Mouse (Mus musculus) layer of hippocampus, postnatal 25 days (tissue): ENCODE results near the gene Ccdc61. TPM values are rescaled to one million over a fixed set of nuclear protein-coding genes. Genes with fewer than 3 reads are reported as not detected.

Experiments used
- DNase-seq, 2 experiments: peaks; one replicate each; pipeline ENCODE4 v3.0.0; 2022; ENCODE audit warnings: mixed read lengths in 2 of 2, low spot score in 1 of 2; ENCODE audit errors: extremely low spot score in 1 of 2
- total RNA-seq, 2 experiments: library from RNA; stranded (reverse); gene quantifications; 2 replicates each; pipeline ENCODE4 v1.2.3; 2021

Gene Ccdc61
- 10 to 100 TPM in 1 of 2 experiments, 1 to 10 TPM in 1; 9.5 to 13.5 TPM for total RNA-seq

DNA sequence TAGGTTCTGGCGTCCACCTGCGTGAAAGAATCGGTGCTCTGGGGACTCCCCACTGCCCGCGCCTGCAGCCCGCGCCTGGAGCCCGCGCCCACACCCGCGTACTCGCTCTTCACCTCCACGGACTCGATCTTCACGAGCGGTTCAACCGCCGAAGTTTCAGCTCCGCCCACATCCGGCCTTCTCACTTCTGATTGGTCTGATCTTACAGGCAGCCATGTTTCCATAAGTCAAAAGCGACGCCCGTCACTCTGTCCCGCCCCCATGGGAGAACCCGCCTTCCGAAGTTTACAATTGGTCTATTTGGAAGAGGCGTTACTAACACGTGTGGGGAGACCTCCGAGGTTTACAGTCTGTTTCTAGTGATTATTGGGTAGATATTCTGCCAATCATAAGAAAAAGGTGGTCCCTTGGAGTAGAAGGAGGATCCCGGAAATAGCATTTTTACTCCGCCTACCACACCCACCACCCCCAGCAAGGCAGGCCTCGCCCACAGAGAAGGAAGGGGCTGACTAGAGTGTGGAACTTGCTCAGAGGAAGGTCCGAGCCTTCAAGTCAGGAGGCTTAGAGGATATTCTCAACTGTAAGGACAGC, at the start of gene Ccdc61:
Gene Ccdc61 (minus strand): TSS at position 175 of the 591 bp plus-strand sequence.
- peak; percentile 92 to 93 for DNase-seq

DNA sequence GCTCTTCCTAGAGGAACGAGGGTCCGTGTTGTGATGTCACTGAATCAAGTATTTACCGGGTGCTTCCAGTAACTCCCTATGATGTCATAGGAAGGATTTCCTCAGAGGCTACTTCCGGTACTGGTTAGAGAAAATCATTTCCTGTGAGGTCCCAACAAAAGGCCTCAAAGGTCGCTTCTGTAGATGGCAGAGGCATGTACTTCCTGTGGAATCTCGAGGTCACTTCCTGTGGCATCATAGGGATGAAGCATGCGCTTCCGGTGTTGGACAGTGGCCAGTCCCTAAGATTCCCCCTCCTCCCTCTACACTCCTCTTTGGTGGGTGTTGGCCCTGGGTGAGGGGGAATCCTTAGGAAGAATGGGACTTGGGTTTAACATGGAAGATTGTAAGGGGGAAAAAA, 49.2 kb upstream of the Ccdc61 start:
- no peak for DNase-seq

DNA sequence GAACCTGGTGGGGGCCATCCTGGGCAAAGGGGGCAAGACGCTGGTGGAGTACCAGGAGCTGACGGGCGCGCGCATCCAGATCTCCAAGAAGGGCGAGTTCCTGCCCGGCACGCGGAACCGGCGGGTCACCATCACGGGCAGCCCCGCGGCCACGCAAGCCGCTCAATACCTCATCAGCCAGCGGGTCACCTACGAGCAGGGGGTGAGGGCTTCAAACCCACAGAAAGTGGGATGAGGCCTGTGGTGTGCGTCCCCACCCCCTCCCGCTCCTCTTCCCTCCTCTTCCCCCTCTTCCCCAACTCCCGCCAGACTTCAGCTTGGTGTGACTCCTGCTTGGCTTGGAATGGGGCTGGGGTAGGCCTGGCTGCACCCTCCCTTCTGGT, 48.2 kb upstream of the Ccdc61 start:
- DNase-seq = no peak

DNA sequence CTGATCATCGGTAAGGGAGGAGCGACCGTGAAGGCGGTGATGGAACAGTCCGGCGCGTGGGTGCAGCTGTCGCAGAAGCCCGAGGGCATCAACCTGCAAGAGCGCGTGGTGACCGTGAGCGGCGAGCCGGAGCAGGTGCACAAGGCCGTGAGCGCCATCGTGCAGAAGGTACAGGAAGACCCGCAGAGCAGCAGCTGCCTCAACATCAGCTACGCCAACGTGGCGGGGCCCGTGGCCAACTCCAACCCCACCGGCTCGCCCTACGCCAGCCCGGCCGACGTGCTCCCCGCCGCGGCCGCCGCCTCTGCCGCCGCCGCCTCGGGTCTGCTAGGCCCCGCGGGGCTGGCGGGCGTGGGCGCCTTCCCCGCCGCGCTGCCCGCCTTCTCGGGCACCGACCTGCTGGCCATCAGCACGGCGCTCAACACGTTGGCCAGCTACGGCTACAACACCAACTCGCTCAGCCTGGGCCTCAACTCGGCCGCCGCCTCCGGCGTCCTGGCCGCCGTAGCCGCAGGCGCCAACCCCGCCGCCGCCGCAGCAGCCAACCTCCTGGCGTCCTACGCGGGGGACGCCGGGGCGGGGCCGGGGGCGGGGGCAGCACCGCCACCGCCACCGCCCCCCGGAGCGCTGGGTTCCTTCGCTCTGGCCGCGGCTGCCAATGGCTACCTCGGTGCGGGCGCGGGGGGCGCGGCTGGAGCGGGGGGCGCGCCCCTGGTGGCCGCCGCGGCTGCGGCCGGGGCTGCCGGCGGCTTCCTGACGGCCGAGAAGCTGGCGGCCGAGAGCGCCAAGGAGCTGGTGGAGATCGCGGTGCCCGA, 47.6 kb upstream of the Ccdc61 start:
- DNase-seq = peak; percentile 43 to 46

DNA sequence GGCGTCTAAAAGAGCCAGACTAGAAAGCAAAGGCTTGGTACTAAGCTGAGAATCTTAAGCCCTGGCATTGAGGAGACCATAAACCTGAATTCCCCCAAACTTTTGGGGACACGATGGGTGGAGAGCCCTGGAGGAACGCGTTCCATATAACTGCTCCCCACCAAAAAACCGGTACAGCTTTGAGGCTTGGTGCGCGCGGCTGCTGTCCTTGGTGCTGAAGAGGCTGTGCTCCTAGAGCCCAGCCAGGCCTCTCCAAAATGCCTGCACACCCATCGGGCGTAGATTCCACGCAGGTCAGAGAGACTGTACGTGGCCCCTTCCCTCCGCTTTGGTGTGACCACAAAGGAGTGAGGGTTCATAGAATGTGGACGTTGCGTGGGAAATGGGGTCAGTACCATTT, 41.2 kb upstream of the Ccdc61 start:
- DNase-seq = no peak

DNA sequence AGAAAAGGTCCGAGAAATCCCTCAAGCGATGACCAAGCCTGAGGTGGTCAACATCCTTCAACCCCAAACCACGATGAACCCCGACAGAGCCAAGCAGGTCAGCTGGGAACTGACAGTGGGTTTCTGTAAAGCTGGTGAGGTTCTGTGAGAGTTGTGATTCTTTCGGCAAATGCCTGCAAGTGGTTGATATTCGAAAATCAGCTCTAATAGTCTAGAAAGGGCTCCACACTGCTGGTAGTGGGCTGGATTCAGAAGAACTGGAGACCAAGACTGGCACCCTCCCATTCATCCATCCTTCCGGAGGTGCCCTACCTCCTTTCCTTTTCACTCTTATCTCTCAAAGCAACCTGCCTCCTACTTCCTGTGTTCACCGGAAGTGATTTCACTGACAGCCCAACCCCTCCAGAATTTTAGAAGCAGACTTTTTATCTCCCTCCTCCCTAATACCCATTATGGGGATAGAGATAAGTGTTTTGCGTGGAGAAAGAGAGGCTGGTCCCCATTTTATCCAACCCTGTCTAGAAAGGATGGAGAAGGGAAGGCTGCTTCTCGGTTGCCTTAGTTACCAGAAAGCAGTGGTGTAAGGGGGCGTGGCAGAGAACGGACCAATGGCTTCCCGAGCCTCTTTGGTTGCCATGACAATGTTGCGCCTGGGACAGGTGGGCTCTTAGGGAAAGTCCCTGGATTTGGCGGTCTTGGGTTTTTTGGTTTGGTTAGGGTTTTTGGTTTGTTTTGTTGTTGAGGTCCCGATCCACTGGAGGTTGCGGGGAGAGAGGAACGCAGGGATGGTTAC, 40.5 kb upstream of the Ccdc61 start:
- no peak for DNase-seq

DNA sequence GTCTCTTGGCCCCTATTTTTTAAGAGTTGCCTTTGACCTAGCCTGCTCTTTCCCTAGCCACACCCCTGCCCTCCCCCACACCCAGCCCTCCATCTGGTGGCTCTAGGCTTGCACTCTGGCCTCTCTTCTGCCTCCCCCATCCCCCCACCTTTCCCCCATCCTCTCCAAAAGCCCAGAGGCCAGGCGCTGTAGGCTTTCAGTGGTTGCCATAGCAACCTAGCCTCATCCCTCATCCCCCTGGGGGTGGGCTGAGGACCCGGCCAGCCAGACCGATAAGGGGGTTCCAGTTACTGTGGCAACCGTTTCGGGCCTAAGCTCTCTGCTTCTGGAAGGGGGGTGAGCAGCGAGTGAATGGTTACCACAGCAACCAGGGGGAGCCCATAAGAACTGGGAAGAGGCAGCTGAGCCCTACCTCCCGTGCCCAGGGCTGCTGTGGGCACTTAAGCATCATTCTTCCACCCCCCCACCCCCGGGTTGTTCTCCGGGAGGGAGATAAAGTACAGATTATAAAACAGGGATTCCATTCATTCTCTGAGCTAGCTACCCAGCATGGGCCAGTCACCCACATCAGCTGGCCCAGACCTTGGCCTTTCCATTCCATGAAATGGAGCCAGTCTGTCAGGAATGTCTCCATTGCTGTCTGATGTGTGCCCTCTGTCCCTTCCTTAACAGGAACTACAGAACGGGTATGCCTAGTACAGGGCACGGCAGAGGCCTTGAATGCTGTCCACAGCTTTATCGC, 39.7 kb upstream of the Ccdc61 start:
- no peak for DNase-seq

DNA sequence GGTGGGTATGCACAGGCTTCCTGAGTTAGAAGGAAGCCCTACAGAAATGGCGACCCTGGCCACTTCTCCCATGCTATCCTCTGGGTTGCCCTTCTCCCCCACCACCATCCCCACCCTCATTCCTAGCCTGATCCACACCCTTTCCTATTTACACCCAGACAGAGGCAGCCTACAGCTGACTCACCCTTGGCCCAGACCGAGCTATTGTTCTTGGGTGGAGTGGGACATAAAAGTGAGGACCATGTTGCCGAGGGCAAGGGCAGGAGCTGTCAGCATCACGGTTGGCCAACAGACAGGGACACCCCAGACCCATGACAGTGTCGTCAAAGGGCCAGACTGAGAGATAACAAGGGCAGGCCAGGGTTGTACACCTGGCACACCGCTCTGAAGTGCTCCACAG, 37.9 kb upstream of the Ccdc61 start:
- DNase-seq = no peak

DNA sequence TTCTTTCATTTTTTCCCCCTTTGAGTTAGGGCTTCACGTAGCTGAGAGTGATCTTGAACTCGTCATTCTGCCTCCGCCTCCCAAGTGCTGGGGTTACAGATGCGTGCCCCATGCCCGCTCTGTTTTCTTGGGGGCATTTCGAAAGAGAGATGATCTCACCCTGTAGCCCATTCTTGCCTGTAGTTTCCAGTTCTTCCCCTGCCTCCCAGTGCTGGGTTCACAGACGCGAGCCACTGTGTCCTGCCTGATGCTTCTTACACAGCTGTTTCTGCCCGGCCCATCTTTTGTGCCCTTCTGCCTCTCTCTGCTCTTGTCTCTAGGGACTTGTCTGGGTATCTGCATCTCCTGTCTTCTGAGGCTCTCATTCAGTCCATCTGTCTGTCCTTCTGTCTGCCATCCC, 32.6 kb upstream of the Ccdc61 start:
- DNase-seq = no peak

DNA sequence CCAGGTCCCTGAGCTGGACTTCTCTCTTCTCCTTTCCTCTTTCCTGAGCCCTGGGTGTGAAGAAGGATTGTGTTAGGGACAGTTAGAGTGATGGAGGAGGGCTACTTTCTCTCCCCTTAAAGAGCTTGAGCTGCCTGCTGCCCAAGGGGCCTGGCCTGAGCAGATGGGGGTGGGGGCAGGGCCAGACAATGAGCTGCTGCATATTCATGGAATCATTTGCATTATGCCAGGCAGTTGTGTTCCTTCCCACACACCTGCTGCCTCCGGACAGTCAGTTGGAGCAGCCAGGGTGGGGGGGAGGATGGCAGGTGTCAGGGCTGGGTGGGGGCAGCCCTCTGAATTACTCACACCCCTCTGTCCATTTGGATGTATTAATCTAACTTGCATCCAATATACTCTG, 32.2 kb upstream of the Ccdc61 start:
- DNase-seq = no peak

DNA sequence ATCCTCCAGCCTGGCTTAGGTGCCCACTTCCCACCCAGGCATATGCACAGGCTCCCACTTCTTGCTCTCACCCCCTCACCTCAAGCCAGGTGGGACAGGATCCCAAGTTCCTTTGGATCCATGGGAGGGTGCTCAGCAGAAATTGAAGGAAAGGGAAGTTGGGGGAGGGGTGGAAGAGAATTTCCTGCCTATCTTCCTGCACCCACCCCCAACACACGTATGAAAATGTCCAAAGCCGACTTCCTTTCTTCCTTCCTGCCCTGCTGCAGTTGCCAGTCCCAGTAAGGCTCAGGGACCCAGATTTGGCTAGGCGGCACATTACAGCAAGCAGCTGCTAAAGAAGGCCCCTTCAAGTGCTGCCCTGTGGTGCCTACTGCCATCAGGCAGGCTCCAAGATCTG, 17.5 kb upstream of the Ccdc61 start:
- no peak for DNase-seq

DNA sequence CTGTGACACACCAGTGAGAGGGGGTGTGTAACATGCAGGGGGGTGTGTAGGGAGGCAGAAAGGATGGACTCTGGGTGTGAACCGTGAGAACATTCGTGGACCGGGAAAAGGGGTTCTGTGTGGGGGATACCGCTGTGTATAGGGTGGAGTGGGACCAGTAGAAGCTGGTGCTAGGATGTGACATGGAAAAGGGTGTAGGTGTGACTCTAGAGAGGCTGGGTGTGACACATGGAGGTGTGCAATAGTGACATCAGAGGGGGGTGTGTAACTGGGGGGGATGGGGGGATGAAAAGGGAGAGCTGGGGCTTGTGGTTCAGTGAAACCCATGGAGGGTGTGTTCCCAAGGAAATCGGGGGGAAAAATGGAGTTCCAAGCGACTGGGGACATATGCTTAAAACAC, 16.7 kb upstream of the Ccdc61 start:
- no peak for DNase-seq

DNA sequence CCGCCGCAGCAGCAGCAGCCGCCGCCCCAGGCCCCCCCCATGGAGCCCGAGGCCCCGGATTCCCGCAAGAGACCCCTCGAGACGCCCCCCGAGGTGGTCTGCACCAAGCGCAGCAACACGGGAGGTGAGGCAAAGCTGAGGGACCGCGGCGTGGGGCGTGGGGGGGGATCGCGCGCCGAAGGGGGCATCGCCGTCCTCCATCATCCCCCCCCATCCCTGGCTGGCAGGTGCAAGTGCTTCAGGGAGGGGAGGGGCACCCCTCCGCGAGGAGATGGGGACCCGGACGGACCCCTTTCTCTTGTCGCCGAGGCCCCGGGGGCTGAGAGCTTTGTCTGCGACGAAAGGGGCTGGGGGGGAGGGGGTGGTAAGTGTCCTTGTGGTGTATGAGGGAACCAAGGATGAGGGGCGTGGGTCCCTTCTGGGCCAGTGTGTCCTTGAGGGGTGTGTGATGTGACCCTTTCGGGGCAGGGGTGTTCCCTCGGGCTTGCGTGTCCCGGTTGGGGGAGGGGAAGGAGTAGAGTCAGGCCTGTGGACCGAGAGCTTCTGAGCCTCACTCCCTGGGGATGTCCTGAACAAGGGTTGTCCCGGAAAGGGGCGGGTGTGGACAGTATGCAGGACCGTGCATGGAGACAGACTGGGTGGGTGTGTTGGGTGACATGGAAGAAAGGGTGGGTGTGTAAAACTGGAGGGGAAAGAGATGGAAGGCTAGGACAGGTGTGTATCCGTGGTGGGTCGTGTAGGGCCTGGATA, 16.0 kb upstream of the Ccdc61 start:
- DNase-seq = no peak

DNA sequence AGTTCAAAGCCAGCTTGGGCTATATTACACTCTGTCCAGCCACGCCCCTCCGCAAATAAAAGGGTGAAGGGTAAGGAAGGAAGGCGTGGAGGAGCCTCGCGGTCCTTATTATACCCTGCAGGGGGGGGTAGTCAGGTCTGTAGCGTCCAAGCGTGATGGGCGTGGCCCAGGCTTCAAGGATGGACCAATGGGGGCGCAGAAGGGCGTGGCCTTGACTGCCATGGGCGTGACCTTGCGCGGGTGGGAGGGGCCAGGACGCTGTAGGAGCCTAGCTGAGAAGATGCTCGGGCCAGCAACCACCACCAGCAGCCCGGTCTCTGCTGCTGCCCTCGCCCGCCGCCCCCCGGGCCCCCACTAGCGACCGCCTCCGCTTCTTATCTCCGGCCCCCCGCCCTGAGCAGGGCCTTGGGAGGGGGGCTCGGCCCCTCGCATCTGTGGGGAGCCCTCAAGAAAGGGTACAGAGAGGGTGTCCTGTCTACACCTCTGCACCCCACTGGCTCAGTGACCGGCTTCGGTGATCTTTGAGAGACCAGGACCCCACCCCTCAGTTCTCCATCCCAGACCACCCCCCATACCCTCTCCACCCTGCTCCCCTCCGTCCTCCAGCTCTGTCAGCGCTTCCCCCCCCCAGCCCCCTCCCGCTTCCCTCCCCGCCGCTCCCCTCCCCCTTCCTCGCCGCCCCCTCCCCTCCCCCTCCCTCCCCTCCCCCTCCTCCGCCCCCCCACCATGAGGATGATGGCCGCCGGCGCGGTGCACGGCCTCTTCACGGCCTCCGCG, 15.1 kb upstream of the Ccdc61 start, which contains the start of gene Nova2:
Gene Nova2 (plus strand): TSS at position 727 of the 777 bp plus-strand sequence.
- DNase-seq = peak; percentile 90 to 92

DNA sequence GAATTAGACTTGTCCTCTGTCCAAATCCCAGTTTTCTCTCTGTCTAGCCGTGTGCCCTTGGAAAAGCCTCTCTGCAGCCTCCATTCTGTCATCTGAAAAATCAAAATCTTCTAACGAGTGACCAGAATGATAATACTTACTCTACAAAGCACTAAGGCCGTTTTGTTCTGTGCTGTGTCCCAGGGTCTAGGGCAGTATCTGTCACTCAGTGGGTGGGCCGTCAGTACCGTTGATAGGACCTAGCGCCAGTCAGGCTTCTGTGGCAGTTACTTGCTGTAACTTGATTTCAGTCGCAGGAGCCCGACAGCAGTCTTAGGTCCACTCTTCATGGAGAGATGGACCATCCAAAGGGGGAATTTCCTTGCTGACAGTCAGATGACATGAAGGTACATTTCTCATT, 14.1 kb upstream of the Ccdc61 start:
- DNase-seq = no peak

DNA sequence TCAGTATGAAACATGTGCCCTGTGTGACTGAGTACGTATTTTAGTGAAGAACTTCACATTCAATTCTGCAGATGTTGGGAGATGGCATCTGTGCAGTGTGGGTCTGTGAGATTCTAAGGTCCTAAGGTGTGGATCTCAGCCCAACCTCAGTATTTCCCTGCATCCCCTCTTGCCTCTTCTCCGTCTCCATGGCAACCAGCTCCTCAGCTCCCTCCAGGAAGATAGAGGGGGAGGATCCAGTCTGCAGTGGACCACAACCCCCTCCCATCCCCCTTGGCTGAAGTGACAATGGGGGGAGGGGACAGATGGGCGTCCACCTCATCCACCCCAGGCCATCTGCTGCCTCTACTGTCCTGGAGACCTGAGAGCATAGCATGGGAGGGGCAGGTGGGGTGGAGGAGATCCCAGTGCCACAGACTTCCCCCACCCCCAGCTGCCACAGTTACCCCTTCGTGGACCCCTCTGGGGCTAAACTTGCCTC, 13.5 kb upstream of the Ccdc61 start:
- no peak for DNase-seq

DNA sequence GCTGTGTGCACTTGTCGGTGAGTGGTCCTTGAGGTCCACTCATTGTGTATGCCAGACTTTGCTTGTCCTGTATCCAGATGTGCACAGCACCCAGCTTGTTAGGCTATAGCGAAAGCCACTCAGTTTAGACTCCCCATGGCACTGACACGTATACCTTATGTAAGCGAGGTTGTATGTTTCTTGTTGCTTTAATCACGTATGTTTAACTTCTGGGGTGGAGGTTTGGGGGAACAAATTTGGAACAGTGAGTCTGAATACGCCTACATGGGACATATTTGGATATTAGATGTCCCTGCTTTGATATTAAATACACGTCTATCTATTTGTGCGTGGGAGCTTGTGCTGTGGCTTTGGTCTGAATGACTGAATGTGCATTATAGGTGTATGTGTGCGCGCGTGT, 13.1 kb upstream of the Ccdc61 start:
- DNase-seq = no peak

DNA sequence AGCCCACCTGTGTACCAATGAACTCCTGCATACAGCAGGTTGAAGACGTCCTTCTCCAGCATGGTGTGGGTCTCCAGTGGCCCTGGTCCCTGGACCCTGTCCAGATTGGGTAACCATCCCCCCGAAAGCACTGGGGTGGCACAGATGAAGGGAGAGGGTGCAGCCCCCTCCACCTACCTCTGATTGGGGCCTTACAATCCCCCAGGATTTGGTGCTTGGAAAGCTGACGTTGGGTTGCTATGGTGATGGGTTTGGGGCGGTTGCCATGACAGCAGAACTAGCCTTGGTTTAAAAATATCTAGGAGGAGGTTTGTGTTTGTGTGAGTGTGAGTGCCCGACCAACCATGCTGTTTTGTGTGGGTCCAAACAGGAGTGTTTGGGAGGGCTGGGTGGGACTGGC, 12.6 kb upstream of the Ccdc61 start:
- peak; percentile 63 to 65 for DNase-seq

DNA sequence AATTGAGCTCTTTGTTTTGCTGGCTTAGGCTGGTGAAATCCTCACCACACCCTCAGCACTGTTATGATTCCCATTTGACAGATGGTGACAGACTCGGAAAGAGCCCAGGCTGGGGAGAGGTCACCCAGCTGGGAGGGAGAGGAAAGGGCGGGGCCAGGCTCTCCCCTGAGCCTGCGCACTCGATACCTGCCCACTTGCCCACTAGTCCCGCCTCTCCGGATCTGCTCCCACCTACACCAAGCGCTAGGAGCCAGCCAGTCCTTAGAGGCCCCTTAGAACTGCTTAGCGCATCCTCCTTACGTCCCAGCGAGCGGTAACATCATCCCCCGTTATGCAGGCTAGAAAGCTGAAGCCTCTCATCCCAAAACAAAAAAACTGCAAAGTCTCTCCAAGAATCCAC, 10.9 kb upstream of the Ccdc61 start:
- peak; percentile 50 to 55 for DNase-seq
